ENCODE assay signal across 29 mouse cellular contexts in the genomic region with DNA sequence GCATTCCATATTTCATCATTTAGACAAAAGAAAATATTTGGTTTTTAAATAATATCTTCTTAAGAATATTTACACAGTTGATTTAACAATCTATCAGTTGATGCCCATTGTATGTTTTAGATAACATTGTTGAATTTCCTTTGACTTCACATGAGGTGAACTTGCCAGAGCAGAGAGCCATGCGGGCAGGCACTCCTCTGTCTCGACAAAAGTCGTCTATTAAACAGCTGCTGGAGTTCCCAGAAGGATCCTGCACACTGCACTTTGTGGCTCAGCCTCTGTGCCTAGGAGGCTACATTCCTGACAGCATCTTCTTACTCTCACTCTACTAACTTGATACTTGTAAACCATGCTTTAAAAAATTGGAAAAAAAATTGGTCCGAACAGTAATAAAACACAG.
A peak's percentile ranks its signal among the peaks of the same experiment; 100 is the strongest.
DNase-seq lines count a peak whose midpoint lies in the region; ATAC-seq lines count a peak whose summit lies in the region.
"Had no signal": no experiment of that assay in that cellular context is flagged by ENCODE, and none has a peak within 500 bp of the region (broad histone marks: within the 10 kb centered on the region; RNA-seq: fewer than 3 reads in every experiment).

No protein-coding gene starts in this region.

- H3K27ac ChIP-seq in stomach, embryonic 14.5 days (ENCODE audit: low read length) = no peak overlapping the region
- H3K27ac ChIP-seq: forebrain, embryonic 13.5 days; gastrocnemius, adult 2 months; limb, embryonic 10.5 days; limb, embryonic 15.5 days; liver, embryonic 13.5 days; midbrain, embryonic 13.5 days; neural tube, embryonic 15.5 days had no signal

- no peak overlapping the region for H3K4me2 ChIP-seq in stomach, embryonic 14.5 days (replicated peaks; ENCODE audit: low read depth, low read length)
- H3K4me2 ChIP-seq: forebrain, embryonic 13.5 days; limb, embryonic 15.5 days; liver, embryonic 13.5 days; midbrain, embryonic 13.5 days; neural tube, embryonic 15.5 days had no signal

- 34% methylated on average over 4 of the region's 4 CpGs for WGBS in stomach, embryonic 14.5 days

- DNase-seq in heart, adult 11 months = peak; percentile 40
- no peak for DNase-seq in heart, adult 9 months (ENCODE audit: low spot score in 2 of 2)
- DNase-seq in urinary bladder, postnatal 14 days (ENCODE audit: low spot score) = peak; percentile 8
- DNase-seq in urinary bladder, postnatal 25 days (ENCODE audit: low spot score) = no peak
- DNase-seq in spleen, postnatal 10 days (ENCODE audit: low spot score in 2 of 2) = no peak
- no peak for DNase-seq in retina, embryonic 14.5 days (ENCODE audit: low spot score)
- no peak for DNase-seq in gastrocnemius, adult 18-20 months (ENCODE audit: low spot score)
- DNase-seq: adrenal gland, postnatal 14 days; cerebellum, adult 11 months; cerebellum, adult 9-10 months; cerebellum, postnatal 36 days; gastrocnemius, adult 2 months; gastrocnemius, postnatal 36 days; heart, postnatal 14 days; kidney, adult 11 months; kidney, postnatal 14 days; layer of hippocampus, adult 9-11 months; liver, embryonic 13.5 days; right cerebral cortex, postnatal 25 days; thymus, postnatal 14 days had no signal

- no peaks in the 10 kb centered on the region for H3K36me3 ChIP-seq in stomach, embryonic 14.5 days (ENCODE audit: control insufficient read depth, insufficient read depth, low read length)
- H3K36me3 ChIP-seq: limb, embryonic 10.5 days; limb, embryonic 15.5 days; liver, embryonic 13.5 days; midbrain, embryonic 13.5 days; neural tube, embryonic 15.5 days had no signal

- no peaks in the 10 kb centered on the region for H3K4me1 ChIP-seq in stomach, embryonic 14.5 days (ENCODE audit: control insufficient read depth, insufficient read depth, low read length)
- H3K4me1 ChIP-seq: forebrain, embryonic 13.5 days; limb, embryonic 10.5 days; limb, embryonic 15.5 days; liver, embryonic 13.5 days; megakaryocyte, embryonic 14.5 days; neural tube, embryonic 15.5 days had no signal

- ATAC-seq in stomach, embryonic 14.5 days (ENCODE audit: insufficient number of reproducible peaks, insufficient read depth, low FRiP score, low read depth) = peak; percentile 61; the same call in 1 of the 2 replicates
- ATAC-seq: forebrain, embryonic 13.5 days; hindbrain, embryonic 16.5 days; midbrain, embryonic 13.5 days had no signal

- no peak overlapping the region for H3K4me3 ChIP-seq in stomach, embryonic 14.5 days (ENCODE audit: low read depth, low read length)
- H3K4me3 ChIP-seq: forebrain, embryonic 13.5 days; gastrocnemius, adult 2 months; limb, embryonic 10.5 days; limb, embryonic 15.5 days; liver, embryonic 13.5 days; megakaryocyte, embryonic 14.5 days; midbrain, embryonic 13.5 days; neural tube, embryonic 15.5 days had no signal

- H3K27me3 ChIP-seq in stomach, embryonic 14.5 days (ENCODE audit: control insufficient read depth, insufficient read depth, low read length) = 0 out of 2 replicates have a peak, but pooled peaks cover 4% of the 10 kb centered on the region
- H3K27me3 ChIP-seq: CH12.LX; forebrain, embryonic 13.5 days; limb, embryonic 15.5 days; liver, embryonic 13.5 days; megakaryocyte, embryonic 14.5 days; midbrain, embryonic 13.5 days; neural tube, embryonic 15.5 days had no signal

- no peaks in the 10 kb centered on the region for H3K9me3 ChIP-seq in stomach, embryonic 14.5 days (ENCODE audit: control insufficient read depth, low read depth, low read length)
- H3K9me3 ChIP-seq: forebrain, embryonic 13.5 days; limb, embryonic 10.5 days; limb, embryonic 15.5 days; liver, embryonic 13.5 days; midbrain, embryonic 13.5 days; neural tube, embryonic 15.5 days had no signal

- H3K9ac ChIP-seq in stomach, embryonic 14.5 days (replicated peaks; ENCODE audit: low read depth, low read length) = no peak overlapping the region
- H3K9ac ChIP-seq: forebrain, embryonic 13.5 days; limb, embryonic 15.5 days; liver, embryonic 13.5 days; midbrain, embryonic 13.5 days; neural tube, embryonic 15.5 days had no signal

Comparison
In these comparisons a context has a peak if more than half of its experiments do, and no peak if none do; other contexts are left out.
1. DNase-seq: peak in heart, adult 11 months (single experiment) and urinary bladder, postnatal 14 days (single experiment); none in heart, adult 9 months (0 of 2), urinary bladder, postnatal 25 days (single experiment), spleen, postnatal 10 days (0 of 2), retina, embryonic 14.5 days (single experiment) and gastrocnemius, adult 18-20 months (single experiment).